Mouse (Mus musculus) skeletal muscle tissue, postnatal 0 days (tissue): Measurements from ENCODE around the gene Slc24a3. TPM values are rescaled to one million over a fixed set of nuclear protein-coding genes. Genes with fewer than 3 reads are reported as not detected.

Experiments used
- polyA plus RNA-seq: library from polyadenylated mRNA; unstranded; fragments of >200 nt; fragmentation: Nextera tagmentation; extraction: Ambion mirVana; gene quantifications from 2 replicates; pipeline ENCODE4 v1.2.1, GENCODE M21; 2015

Slc24a3 gene
- 2.2 and 2.3 TPM in 2 replicates for polyA plus RNA-seq

GRCm38 (mm10) chr2:145167664-145168360 is at the start of gene Slc24a3:
TSS of gene Slc24a3 (plus strand) at chr2:145167754.

GRCm38 (mm10) chr2:145675142-145675755 is 507.7 kb downstream of the Slc24a3 start, which contains the start of gene Rin2:
TSS of gene Rin2 (plus strand) at chr2:145675215.

